Mouse (Mus musculus): ENCODE measurements at regions not wholly inside any gene's neighbourhood (a gene's known extent, or its start where the extent isn't known, plus 50 kb on each side); places are given as distances from the start of the nearest gene placed in this dataset.

DNA sequence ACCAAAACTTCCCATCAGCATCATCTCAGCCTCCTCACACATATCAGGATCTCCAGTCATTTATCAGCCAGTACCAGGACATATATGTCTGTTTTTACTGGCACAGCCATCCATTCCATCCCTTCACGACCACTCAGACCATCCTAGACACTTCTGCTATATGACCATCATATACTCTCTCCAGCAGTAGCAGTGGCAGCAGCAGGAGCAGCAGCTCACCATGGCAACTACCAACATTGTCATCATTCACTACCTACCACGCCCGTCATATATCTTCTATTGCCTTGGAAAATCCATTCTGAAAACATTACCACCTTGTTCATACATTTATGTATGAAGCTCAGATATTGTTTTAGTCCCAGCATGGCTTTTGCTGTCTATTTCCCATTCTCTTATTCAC lies 276.1 kb upstream of the Gm21798 start:
- TF ChIP-seq CTCF (IDR thresholded peaks at IDR 0.05) = no peak
- TF ChIP-seq EP300 (IDR thresholded peaks at IDR 0.05) = no peak

All from lung, postnatal 0 days (tissue).